Mouse (Mus musculus): Measurements from ENCODE around the gene Gm49322. TPM values are rescaled to one million over a fixed set of nuclear protein-coding genes. Genes with fewer than 3 reads are reported as not detected.

The Gm49322 gene
- total and polyA plus RNA-seq, 3 experiments: 0.28 to 1.8 (median 1.1) TPM

DNA sequence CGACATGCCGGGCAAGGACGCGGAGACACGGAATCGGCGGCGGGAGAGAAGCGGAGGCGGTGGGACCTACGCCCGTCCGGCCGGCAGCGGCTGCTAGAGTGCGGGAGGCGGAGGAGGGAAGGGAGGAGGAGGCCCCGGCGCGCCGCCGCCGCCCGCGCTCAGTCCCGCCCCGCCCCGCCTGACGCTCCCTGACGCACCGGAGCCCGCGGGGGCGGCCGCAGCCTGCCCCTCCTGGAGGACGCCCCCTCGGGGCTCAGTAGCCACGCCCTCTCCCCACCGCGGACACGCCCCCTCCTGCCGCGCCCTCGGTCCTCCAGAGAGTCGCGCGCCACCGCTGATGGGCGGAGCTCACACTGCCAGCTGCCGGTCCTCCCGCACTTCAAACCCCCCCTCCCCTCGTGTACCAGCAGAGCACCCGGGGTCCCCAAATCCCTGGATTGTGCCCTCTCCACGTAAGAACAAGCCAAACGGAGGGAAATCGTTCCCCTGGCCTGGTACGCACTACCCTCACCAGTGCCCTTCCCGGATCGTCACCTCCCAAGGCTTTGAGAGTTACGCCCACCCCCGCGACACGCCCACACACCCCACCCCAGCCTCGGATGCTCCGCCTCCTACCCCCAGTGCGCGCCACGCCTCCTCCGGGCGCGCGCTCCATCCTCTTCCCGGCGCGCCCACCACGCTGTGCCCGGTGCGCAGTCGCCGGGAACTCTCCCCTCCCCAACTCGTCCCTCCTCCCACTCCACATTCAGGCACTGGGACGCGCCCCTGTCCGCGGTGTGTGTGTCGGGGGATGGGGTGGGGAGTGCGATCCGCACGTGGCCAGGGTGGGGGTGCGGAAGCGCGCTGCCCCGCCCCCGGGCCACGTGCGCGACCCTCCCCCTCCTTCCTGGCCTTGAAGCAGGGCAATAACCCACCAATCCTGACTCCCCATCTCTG is 28.4 kb upstream of the Gm49322 start, which contains the start of gene Klf16:
TSS of gene Klf16 (minus strand) at position 127 of the 936 bp plus-strand sequence.
- H3K4me2 ChIP-seq (ENCODE audit: insufficient read depth, low read depth, poor library complexity, severe bottlenecking): peak within 1 kb of the TSS; percentile 63
- H3K27ac ChIP-seq (ENCODE audit: insufficient read depth, low read depth): peak within 1 kb of the TSS; percentile 92
- H3K36me3 ChIP-seq (replicated peaks in 1 of 2; ENCODE audit: control insufficient read depth in 1 of 2, insufficient read depth in 1 of 2, low read length in 1 of 2): peaks cover 0 to 31% of the 10 kb centered on the region in 2 experiments
- peaks cover 17 to 52% of the 10 kb centered on the region in 2 experiments for H3K4me1 ChIP-seq (ENCODE audit: control insufficient read depth in 1 of 2, insufficient read depth in 2 of 2)
- in situ Hi-C loops (cut with MboI; ENCODE audit: low pct_ligation_motif_present, low pct_unique_long_range_greater_than_20kb, low sequenced_read_pairs): loop anchor here (5.0 kb wide), 1 partner anchor 110 kb away; no protein-coding TSS in a partner anchor
- no peaks in the 10 kb centered on the region for H3K27me3 ChIP-seq (replicated peaks)
- no peaks in the 10 kb centered on the region for H3K9me3 ChIP-seq (replicated peaks; ENCODE audit: low read length)
- DNase-seq (ENCODE audit: extremely low read depth): peak; percentile 94
- dilution Hi-C loops (cut with MboI; ENCODE audit: extremely low pct_ligation_motif_present, extremely low pct_unique_long_range_greater_than_20kb, low sequenced_read_pairs): no loop called here
- H3K4me3 ChIP-seq (replicated peaks in 1 of 3; ENCODE audit: low read depth in 2 of 3, low read length in 2 of 3, poor library complexity in 1 of 3): peak within 1 kb of the TSS; percentile 91 to 97 (median 92)
- peak within 1 kb of the TSS; percentile 87 for H3K9ac ChIP-seq (ENCODE audit: insufficient read depth, low read depth)
- peaks cover 42% of the 10 kb centered on the region for H3K79me2 ChIP-seq (replicated peaks; ENCODE audit: control insufficient read depth, extremely low read depth, insufficient read depth, poor library complexity, severe bottlenecking)
- TF ChIP-seq EP300 (IDR thresholded peaks at IDR 0.05; ENCODE audit: low read length) (no peak), ETS1 (conservative IDR thresholded peaks at IDR 0.05; ENCODE audit: low read depth, low read length) (peak; percentile 46), RAD21 (IDR thresholded peaks at IDR 0.05; ENCODE audit: low read depth, low read length) (no peak), KAT2A (IDR thresholded peaks at IDR 0.05; ENCODE audit: insufficient replicate concordance, low read length) (no peak), ZMIZ1 (IDR thresholded peaks at IDR 0.05; ENCODE audit: low read depth, low read length) (no peak; the same call in none of the 2 replicates), PAX5 (IDR thresholded peaks at IDR 0.05; ENCODE audit: low read length) (no peak), MAFK (IDR thresholded peaks at IDR 0.05; ENCODE audit: insufficient replicate concordance, low read length) (no peak), CHD1 (IDR thresholded peaks at IDR 0.05; ENCODE audit: low read depth, low read length) (no peak), ZKSCAN1 (IDR thresholded peaks at IDR 0.05; ENCODE audit: borderline replicate concordance, low read depth, low read length) (no peak), RCOR1 (conservative IDR thresholded peaks at IDR 0.05; ENCODE audit: low read depth, low read length) (no peak), SIN3A (IDR thresholded peaks at IDR 0.05; ENCODE audit: low read length) (peak; percentile 61), MEF2A (IDR thresholded peaks at IDR 0.05; ENCODE audit: borderline replicate concordance, low read depth, low read length) (peak; percentile 26; the same call in 1 of the 2 replicates), JUN (IDR thresholded peaks at IDR 0.05; ENCODE audit: insufficient read depth, low read depth, low read length) (no peak), SMC3 (IDR thresholded peaks at IDR 0.05; ENCODE audit: low read depth, low read length) (no peak), USF1 (IDR thresholded peaks at IDR 0.05; ENCODE audit: low read depth, low read length) (peak; percentile 79), CTCF (conservative IDR thresholded peaks at IDR 0.05 in 1 of 2, IDR thresholded peaks at IDR 0.05 in 1 of 2; ENCODE audit: low read depth in 2 of 2, low read length in 2 of 2) (no peak), ELF1 (IDR thresholded peaks at IDR 0.05; ENCODE audit: low read depth, low read length) (peak; percentile 70), MYC (IDR thresholded peaks at IDR 0.05; ENCODE audit: low read depth, low read length) (peak; percentile 98), POLR2A (IDR thresholded peaks at IDR 0.05; ENCODE audit: low read depth, low read length) (peak; percentile 64), NRF1 (IDR thresholded peaks at IDR 0.05; ENCODE audit: low read depth, low read length) (peak; percentile 86), BHLHE40 (IDR thresholded peaks at IDR 0.05; ENCODE audit: low read depth, low read length) (peak; percentile 98), GABPA (IDR thresholded peaks at IDR 0.05; ENCODE audit: insufficient replicate concordance, low read depth, low read length) (no peak), MAX (IDR thresholded peaks at IDR 0.05; ENCODE audit: low read length) (peak; percentile 98), ZC3H11A (IDR thresholded peaks at IDR 0.05; ENCODE audit: low read depth, low read length) (no peak), UBTF (IDR thresholded peaks at IDR 0.05; ENCODE audit: low read depth, low read length) (no peak; the same call in 1 of the 2 replicates), E2F4 (IDR thresholded peaks at IDR 0.05; ENCODE audit: insufficient replicate concordance, low read depth, low read length) (0 out of 2 replicates have a peak, but pooled peaks have one; percentile 39), TCF12 (IDR thresholded peaks at IDR 0.05; ENCODE audit: low read depth, low read length) (peak; percentile 49; the same call in 1 of the 2 replicates), TBP (conservative IDR thresholded peaks at IDR 0.05; ENCODE audit: low read depth, low read length) (0 out of 2 replicates have a peak, but pooled peaks have one; percentile 19), HCFC1 (IDR thresholded peaks at IDR 0.05; ENCODE audit: low read depth, low read length) (peak; percentile 56), ZNF384 (IDR thresholded peaks at IDR 0.05; ENCODE audit: low read depth, low read length) (no peak), MXI1 (IDR thresholded peaks at IDR 0.05; ENCODE audit: low read depth, low read length) (peak; percentile 99), MAZ (IDR thresholded peaks at IDR 0.05; ENCODE audit: low read depth, low read length) (peak; percentile 77), USF2 (conservative IDR thresholded peaks at IDR 0.05; ENCODE audit: low read depth, low read length) (peak; percentile 27; the same call in 1 of the 2 replicates), JUND (conservative IDR thresholded peaks at IDR 0.05; ENCODE audit: low read depth, low read length) (no peak), IRF4 (IDR thresholded peaks at IDR 0.05; ENCODE audit: low read depth, low read length) (peak; percentile 5; the same call in 1 of the 2 replicates), NELFE (IDR thresholded peaks at IDR 0.05; ENCODE audit: low read depth, low read length) (peak; percentile 59; the same call in 1 of the 2 replicates), CHD2 (IDR thresholded peaks at IDR 0.05; ENCODE audit: low read length) (peak; percentile 93)

Measured in CH12.LX (cell line).